Mouse (Mus musculus): ENCODE measurements around the gene Gjc1.

- no peak for TF ChIP-seq CTCF (IDR thresholded peaks at IDR 0.05)
- no peak for TF ChIP-seq EP300 (IDR thresholded peaks at IDR 0.05)
Observed at GRCm38 (mm10) chr11:102767055-102767670, 52.3 kb downstream of the Gjc1 start.
